Mouse (Mus musculus): ENCODE measurements around the gene Oxsr1. TPM values are rescaled to one million over a fixed set of nuclear protein-coding genes. Genes with fewer than 3 reads are reported as not detected.

The Oxsr1 gene
- polyA plus RNA-seq (2017; shearing (Covaris generic)): 10 to 100 TPM; 20.7 to 21.4 TPM

GRCm38 (mm10) chr9:119322289-119323259 lies at the start of gene Oxsr1:
Gene Oxsr1, minus strand, starts transcription at chr9:119322427.

GRCm38 (mm10) chr9:119365284-119365683 lies 43.1 kb upstream of the Oxsr1 start, which contains the start of gene Slc22a14:
Gene Slc22a14, minus strand, starts transcription at chr9:119365553.

GRCm38 (mm10) chr9:119357331-119358057 lies 35.3 kb upstream of the Oxsr1 start, which contains the start of gene Xylb:
Gene Xylb, plus strand, starts transcription at chr9:119357381.

GRCm38 (mm10) chr9:119340909-119341816 lies 18.9 kb upstream of the Oxsr1 start, which contains the start of gene Myd88:
Gene Myd88, minus strand, starts transcription at chr9:119341411.

GRCm38 (mm10) chr9:119339558-119340211 lies 17.5 kb upstream of the Oxsr1 start, which contains the start of gene Acaa1a:
Gene Acaa1a, plus strand, starts transcription at chr9:119339676.

GRCm38 (mm10) chr9:119208998-119209397 lies 113.2 kb downstream of the Oxsr1 start, which contains the start of gene Slc22a13:
Gene Slc22a13, minus strand, starts transcription at chr9:119209098.

Other genes starting within 250 kb of the Oxsr1 start
- gene Plcd1, start 228.9 kb downstream of the Oxsr1 start, polyA plus RNA-seq (2017; shearing (Covaris generic)): 10 to 100 TPM in 1 of 2 experiments, 1 to 10 TPM in 1; 5.6 to 10.4 TPM
- 1 to 10 TPM in 1 of 2 experiments, under 1 TPM in 1; 0.70 to 1.2 TPM for gene Dlec1, start 219.9 kb downstream of the Oxsr1 start, polyA plus RNA-seq (2017; shearing (Covaris generic))
- 1 to 10 TPM in 1 of 2 experiments, under 1 TPM in 1; 0.17 to 1.1 TPM for gene Acaa1b, start 165.3 kb downstream of the Oxsr1 start, polyA plus RNA-seq (2017; shearing (Covaris generic))
- gene Gm47289, start 163.3 kb downstream of the Oxsr1 start, polyA plus RNA-seq (2017; shearing (Covaris generic)): under 1 TPM in 1 of 2 experiments, not detected in 1; 0.15 TPM
- gene Slc22a13, start 113.3 kb downstream of the Oxsr1 start, polyA plus RNA-seq (2017; shearing (Covaris generic)): 1 to 10 TPM in 1 of 2 experiments, under 1 TPM in 1; 0.52 to 1.2 TPM
- gene Acaa1a, start 17.2 kb upstream of the Oxsr1 start, polyA plus RNA-seq (2017; shearing (Covaris generic)): 100 to 1,000 TPM; 113 to 124 TPM
- 10 to 100 TPM; 79.6 to 99.8 TPM for gene Myd88, start 19.0 kb upstream of the Oxsr1 start, polyA plus RNA-seq (2017; shearing (Covaris generic))
- gene Xylb, start 35.0 kb upstream of the Oxsr1 start, polyA plus RNA-seq (2017; shearing (Covaris generic)): 1 to 10 TPM in 1 of 2 experiments, under 1 TPM in 1; 0.49 to 1.3 TPM
- under 1 TPM in 1 of 2 experiments, not detected in 1; 0.29 TPM for gene Slc22a14, start 43.1 kb upstream of the Oxsr1 start, polyA plus RNA-seq (2017; shearing (Covaris generic))
- under 1 TPM; 0.48 to 0.60 TPM for gene Acvr2b, start 79.7 kb upstream of the Oxsr1 start, polyA plus RNA-seq (2017; shearing (Covaris generic))
- 10 to 100 TPM; 14.2 to 27.0 TPM for gene Exog, start 122.5 kb upstream of the Oxsr1 start, polyA plus RNA-seq (2017; shearing (Covaris generic))

All from inflammation-experienced regulatory T-cells (primary cell).